Mouse (Mus musculus) kidney, embryonic 14.5 days (tissue): ENCODE results near the gene Abhd18. TPM values are rescaled to one million over a fixed set of nuclear protein-coding genes. Genes with fewer than 3 reads are reported as not detected.
"Not testable (repeated sequence)": the region's sequence is repeated elsewhere in the genome, so short reads cannot be mapped to it uniquely, and the experiment has no call there.

ENCODE experiments used
- ATAC-seq: fragments of 200-750 bp; cut with Nextera tagmentation; 2 replicates; pipeline ENCODE4 v1.8.0; 2017; ENCODE audit warnings: moderate number of reproducible peaks, mild to moderate bottlenecking, moderate TSS enrichment, moderate library complexity; ENCODE audit not compliant: low FRiP score, low TSS enrichment
- H3K27ac ChIP-seq: fragments of 300-500 bp; sonication (generic); 2 replicates; pipeline ENCODE4 v1.5.1; 2014; ENCODE audit warnings: low read depth, mild to moderate bottlenecking, low read length, moderate library complexity, mixed read lengths
- H3K27me3 ChIP-seq: fragments of 300-500 bp; sonication (generic); 2 replicates; pipeline ENCODE4 v1.6.1; 2014; ENCODE audit warnings: mild to moderate bottlenecking, low read length; ENCODE audit not compliant: control insufficient read depth, insufficient read depth
- H3K36me3 ChIP-seq: fragments of 300-500 bp; sonication (generic); 2 replicates; pipeline ENCODE4 v1.6.1; 2014; ENCODE audit warnings: low read length, mixed read lengths; ENCODE audit not compliant: control insufficient read depth, insufficient read depth
- H3K4me1 ChIP-seq: fragments of 300-500 bp; sonication (generic); 2 replicates; pipeline ENCODE4 v1.6.1; 2014; ENCODE audit warnings: low read length, mixed read lengths; ENCODE audit not compliant: control insufficient read depth, insufficient read depth
- H3K4me2 ChIP-seq: fragments of 300-500 bp; sonication (generic); replicated peaks from 2 replicates; pipeline ENCODE4 v1.6.1; 2014; ENCODE audit warnings: low read depth, mild to moderate bottlenecking, low read length
- H3K4me3 ChIP-seq: fragments of 300-500 bp; sonication (generic); 2 replicates; pipeline ENCODE4 v1.5.1; 2014; ENCODE audit warnings: mild to moderate bottlenecking, low read length
- H3K9ac ChIP-seq: fragments of 300-500 bp; sonication (generic); 2 replicates; pipeline ENCODE4 v1.6.1; 2014; ENCODE audit warnings: low read depth, mild to moderate bottlenecking, low read length, moderate library complexity
- H3K9me3 ChIP-seq: fragments of 300-500 bp; sonication (generic); 2 replicates; pipeline ENCODE4 v1.6.1; 2016; ENCODE audit warnings: low read length; ENCODE audit not compliant: control insufficient read depth
- whole genome bisulfite sequencing: fragments of 180-500 bp; shearing (Covaris S2); extraction: QIAGEN DNeasy Blood & Tissue Kit; methylation state at CpG from one replicate; pipeline ENCODE4 v1.1.7; 2014; 5-methylcytosine and 5-hydroxymethylcytosine counted together
- polyA plus RNA-seq: library from polyadenylated mRNA; unstranded; fragments of >200 nt; fragmentation: Nextera tagmentation; extraction: Ambion mirVana; gene quantifications from 2 replicates; pipeline ENCODE4 v1.2.1, GENCODE M21; 2014

The Abhd18 gene
- polyA plus RNA-seq, 1 experiment from 2014 or later = 6.0 TPM

- not testable (repeated sequence) for H3K36me3 ChIP-seq, H3K27ac ChIP-seq, H3K27me3 ChIP-seq, ATAC-seq, H3K4me1 ChIP-seq, H3K9me3 ChIP-seq
- Histone ChIP-seq H3K9ac (peak overlapping the region; percentile 52; the same call in 1 of the 2 replicates), H3K4me3 (peak overlapping the region; percentile 45; the same call in 1 of the 2 replicates), H3K4me2 (peak overlapping the region; percentile 52)
- WGBS = 81% methylated on average over 5 of the region's 6 CpGs
Measured at GRCm38 (mm10) chr3:40845521-40845920, 1.2 kb upstream of the Abhd18 start.

- peak within 1 kb of the TSS; percentile 52 for H3K9ac ChIP-seq
- WGBS = 1% methylated on average over 33 of the region's 39 CpGs
- H3K4me2 ChIP-seq = peak within 1 kb of the TSS; percentile 59
- peak within 1 kb of the TSS; percentile 62; the same call in 1 of the 2 replicates for H3K27ac ChIP-seq
- H3K9me3 ChIP-seq, H3K27me3 ChIP-seq, H3K4me1 ChIP-seq, H3K36me3 ChIP-seq: not testable (repeated sequence)
- peak within 1 kb of the TSS; percentile 45 for H3K4me3 ChIP-seq
- ATAC-seq = peak; percentile 99
Measured at GRCm38 (mm10) chr3:40846473-40846956, 255 bp upstream of the Abhd18 start, which contains the start of gene Mfsd8. Gene Mfsd8, minus strand, starts transcription at chr3:40846886.

DNA sequence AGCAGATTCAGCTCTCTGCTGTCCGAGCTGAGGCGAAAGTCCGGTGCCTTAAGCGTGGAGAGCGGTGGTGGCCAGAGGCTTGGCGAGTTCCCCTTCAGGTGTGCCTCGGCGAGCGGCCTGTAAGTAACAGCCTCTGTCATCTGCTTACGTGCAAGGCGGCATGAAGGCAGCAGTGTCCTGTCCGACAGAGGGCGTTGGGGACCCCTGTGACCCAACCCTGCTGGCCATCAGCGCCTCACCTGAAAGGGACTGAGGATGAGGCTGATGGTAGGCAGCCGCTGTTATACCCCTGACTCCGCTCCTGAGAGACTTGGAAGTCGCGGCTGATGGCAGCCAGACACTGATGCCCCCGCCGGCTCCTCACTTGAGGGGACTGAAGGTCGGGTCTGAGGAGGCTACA is 248 bp downstream of the Abhd18 start:
- H3K9me3 ChIP-seq, ATAC-seq, H3K27me3 ChIP-seq, H3K36me3 ChIP-seq, H3K4me1 ChIP-seq, H3K27ac ChIP-seq: not testable (repeated sequence)
- 3% methylated on average over 16 of the region's 21 CpGs for WGBS
- Histone ChIP-seq H3K4me2 (peak overlapping the region; percentile 59), H3K9ac (peak overlapping the region; percentile 44; the same call in 1 of the 2 replicates), H3K4me3 (peak overlapping the region; percentile 45)

DNA sequence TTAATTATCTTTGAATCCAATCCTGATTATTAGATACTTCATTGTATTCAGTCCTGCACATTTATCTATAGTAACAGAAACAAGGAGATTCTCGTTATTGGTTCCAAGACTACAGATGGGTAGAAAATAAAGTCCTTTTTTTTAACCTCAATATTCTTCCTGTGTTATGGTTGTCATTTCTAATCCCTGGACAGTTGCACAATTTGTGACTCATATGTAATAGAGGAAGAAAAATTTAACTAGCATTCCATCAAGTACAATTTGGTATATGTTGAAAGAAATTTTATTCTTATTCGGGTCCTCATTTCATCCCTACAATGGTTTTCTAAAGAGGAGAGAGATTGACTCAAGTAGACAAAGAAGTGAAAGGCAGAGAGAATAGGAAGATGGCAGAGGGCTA is 1.2 kb downstream of the Abhd18 start:
- WGBS = 94% methylated on average over 2 of the region's 2 CpGs
- H3K4me3 ChIP-seq, H3K27me3 ChIP-seq, H3K27ac ChIP-seq, H3K4me2 ChIP-seq, H3K9ac ChIP-seq, H3K36me3 ChIP-seq, ATAC-seq, H3K4me1 ChIP-seq, H3K9me3 ChIP-seq: not testable (repeated sequence)

GRCm38 (mm10) chr3:40853123-40853738 is 6.5 kb downstream of the Abhd18 start:
- H3K9ac ChIP-seq, H3K36me3 ChIP-seq, ATAC-seq, H3K4me2 ChIP-seq, H3K4me3 ChIP-seq, H3K27me3 ChIP-seq, H3K27ac ChIP-seq, H3K9me3 ChIP-seq, H3K4me1 ChIP-seq: not testable (repeated sequence)
- 93% methylated on average over 3 of the region's 3 CpGs for WGBS

DNA sequence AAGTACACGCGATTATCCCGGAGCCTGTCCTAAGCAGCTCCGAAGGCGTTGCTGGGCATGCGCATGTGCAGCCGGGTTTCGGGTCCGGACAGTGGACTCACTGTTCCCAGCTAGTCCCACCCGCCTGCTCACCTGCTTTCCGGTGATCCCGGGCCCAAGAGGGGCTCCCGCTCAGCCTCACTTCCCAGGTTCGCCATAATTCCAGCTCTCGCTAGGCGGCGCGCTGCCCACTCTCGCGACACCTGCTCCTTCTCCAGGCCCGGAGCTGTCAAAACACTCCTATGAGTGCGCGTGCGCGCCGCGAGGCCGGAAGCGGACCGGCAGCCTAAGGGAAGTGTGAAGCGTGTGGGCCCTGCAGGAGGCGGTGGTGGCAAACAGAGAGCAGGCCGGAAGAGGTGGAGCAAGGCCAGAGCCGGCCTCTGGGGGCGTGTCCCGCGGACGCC is 47.1 kb downstream of the Abhd18 start:
- Histone ChIP-seq H3K4me3 (peak overlapping the region; percentile 48), H3K9ac (peak overlapping the region; percentile 51), H3K4me2 (peak overlapping the region; percentile 45)
- WGBS = under 1% methylated on average over 34 of the region's 38 CpGs
- peak; percentile 100 for ATAC-seq
- H3K27me3 ChIP-seq, H3K4me1 ChIP-seq, H3K27ac ChIP-seq, H3K9me3 ChIP-seq, H3K36me3 ChIP-seq: not testable (repeated sequence)

DNA sequence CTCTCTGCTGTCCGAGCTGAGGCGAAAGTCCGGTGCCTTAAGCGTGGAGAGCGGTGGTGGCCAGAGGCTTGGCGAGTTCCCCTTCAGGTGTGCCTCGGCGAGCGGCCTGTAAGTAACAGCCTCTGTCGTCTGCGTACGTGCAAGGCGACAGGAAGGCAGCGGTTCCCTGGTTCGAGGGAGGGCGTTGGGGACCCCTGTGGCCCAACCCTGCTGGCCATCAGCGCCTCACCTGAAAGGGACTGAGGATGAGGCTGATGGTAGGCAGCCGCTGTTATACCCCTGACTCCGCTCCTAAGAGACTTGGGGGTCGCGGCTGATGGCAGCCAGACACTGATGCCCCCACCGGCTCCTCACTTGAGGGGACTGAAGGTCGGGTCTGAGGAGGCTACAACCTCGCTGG is 47.6 kb downstream of the Abhd18 start:
- H3K9me3 ChIP-seq, H3K27ac ChIP-seq, ATAC-seq, H3K36me3 ChIP-seq, H3K4me1 ChIP-seq, H3K27me3 ChIP-seq: not testable (repeated sequence)
- peak overlapping the region; percentile 63 for H3K9ac ChIP-seq
- H3K4me2 ChIP-seq = peak overlapping the region; percentile 73
- WGBS = under 1% methylated on average over 18 of the region's 24 CpGs
- H3K4me3 ChIP-seq = peak overlapping the region; percentile 48

DNA sequence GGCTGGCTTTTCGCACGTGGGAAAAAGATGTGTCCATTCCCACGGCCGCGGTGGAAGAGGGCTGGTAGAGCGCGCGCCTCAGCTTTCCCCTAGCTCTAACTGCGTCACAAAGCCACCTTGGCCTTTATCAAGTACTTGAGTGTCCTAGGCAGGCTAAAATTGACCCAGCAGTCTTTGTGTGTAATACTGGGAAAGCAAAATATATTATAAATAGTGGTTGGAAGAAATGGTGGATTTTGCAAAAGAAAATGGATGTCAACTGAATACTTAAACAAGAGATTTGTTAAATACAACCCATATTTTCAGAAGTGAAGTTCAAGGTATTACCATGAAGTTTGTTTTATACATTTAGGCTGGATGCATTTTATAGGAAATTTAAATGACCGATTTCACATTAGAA is 55.7 kb downstream of the Abhd18 start, which contains the start of gene 1700034I23Rik:
Gene 1700034I23Rik (minus strand): TSS at position 101 of the 400 bp plus-strand sequence.
- ATAC-seq, H3K4me2 ChIP-seq, H3K27me3 ChIP-seq: not testable (repeated sequence)

DNA sequence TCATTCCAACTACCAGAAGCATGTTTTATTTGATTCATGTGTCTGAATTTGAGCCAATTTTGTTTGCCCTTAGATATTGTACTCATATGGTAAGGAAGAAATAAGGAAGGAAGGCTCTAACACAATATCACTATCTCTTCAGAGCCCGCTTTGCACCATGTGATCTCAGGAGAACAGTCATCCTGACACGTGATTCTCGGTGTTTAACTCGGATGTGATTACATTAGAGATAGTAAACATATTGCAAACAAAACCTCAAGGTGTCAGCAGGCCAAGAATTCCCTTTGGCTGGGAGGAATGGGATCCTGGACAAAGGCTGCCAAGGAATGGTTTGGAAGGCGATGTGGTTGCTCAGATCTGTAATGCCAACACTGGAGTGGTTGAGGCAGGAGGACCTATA is 91.4 kb downstream of the Abhd18 start:
- H3K4me1 ChIP-seq = no peaks in the 10 kb centered on the region
- no peak for ATAC-seq
- no peaks in the 10 kb centered on the region for H3K9me3 ChIP-seq
- WGBS = 91% methylated on average over 5 of the region's 5 CpGs
- H3K27me3 ChIP-seq = no peaks in the 10 kb centered on the region
- no peak overlapping the region for H3K9ac ChIP-seq
- no peaks in the 10 kb centered on the region for H3K36me3 ChIP-seq
- H3K27ac ChIP-seq = no peak overlapping the region
- H3K4me3 ChIP-seq = no peak overlapping the region
- H3K4me2 ChIP-seq = no peak overlapping the region

More for the DNA sequence above, 55.7 kb downstream of the Abhd18 start, which contains the start of gene 1700034I23Rik:
- H3K36me3 ChIP-seq, H3K4me1 ChIP-seq, H3K9ac ChIP-seq, H3K27ac ChIP-seq, H3K4me3 ChIP-seq, H3K9me3 ChIP-seq: not testable (repeated sequence)
- 95% methylated on average over 5 of the region's 10 CpGs for WGBS
